Mouse (Mus musculus) forebrain, embryonic 16.5 days (tissue): Measurements from ENCODE around the gene Atg16l2. TPM values are rescaled to one million over a fixed set of nuclear protein-coding genes. Genes with fewer than 3 reads are reported as not detected.

Experiments used
- ATAC-seq: fragments of 200-750 bp; cut with Nextera tagmentation; 2 replicates; pipeline ENCODE4 v1.8.0; 2017; ENCODE audit warnings: mild to moderate bottlenecking, moderate library complexity
- H3K27ac ChIP-seq: fragments of 300-500 bp; sonication (generic); 2 replicates; pipeline ENCODE4 v1.5.1; 2014; ENCODE audit warnings: low read length, control low read depth
- H3K27me3 ChIP-seq: fragments of 300-500 bp; sonication (generic); replicated peaks from 2 replicates; pipeline ENCODE4 v1.6.1; 2014; ENCODE audit warnings: low read length; ENCODE audit not compliant: control insufficient read depth, insufficient read depth
- H3K36me3 ChIP-seq: fragments of 300-500 bp; sonication (generic); 2 replicates; pipeline ENCODE4 v1.6.1; 2014; ENCODE audit not compliant: control insufficient read depth, insufficient read depth
- H3K4me1 ChIP-seq: fragments of 300-500 bp; sonication (generic); replicated peaks from 2 replicates; pipeline ENCODE4 v1.6.1; 2014; ENCODE audit warnings: low read length; ENCODE audit not compliant: control insufficient read depth, insufficient read depth
- H3K4me2 ChIP-seq: fragments of 300-500 bp; sonication (generic); 2 replicates; pipeline ENCODE4 v1.6.1; 2014; ENCODE audit warnings: mild to moderate bottlenecking, low read length, control low read depth
- H3K4me3 ChIP-seq: fragments of 300-500 bp; sonication (generic); replicated peaks from 2 replicates; pipeline ENCODE4 v1.5.1; 2014; ENCODE audit warnings: mild to moderate bottlenecking, low read length, control low read depth
- H3K9ac ChIP-seq: fragments of 300-500 bp; sonication (generic); replicated peaks from 2 replicates; pipeline ENCODE4 v1.6.1; 2014; ENCODE audit warnings: low read depth, low read length, control low read depth
- H3K9me3 ChIP-seq: fragments of 300-500 bp; sonication (generic); 2 replicates; pipeline ENCODE4 v1.6.1; 2016; ENCODE audit warnings: low read length; ENCODE audit not compliant: control insufficient read depth
- WGBS: fragments of 180-500 bp; shearing (Covaris S2); extraction: QIAGEN DNeasy Blood & Tissue Kit; methylation state at CpG from one replicate; pipeline ENCODE4 v1.1.7; 2014; 5-methylcytosine and 5-hydroxymethylcytosine counted together
- polyA plus RNA-seq: library from polyadenylated mRNA; unstranded; fragments of >200 nt; fragmentation: Nextera tagmentation; extraction: Ambion mirVana; gene quantifications from 2 replicates; pipeline ENCODE4 v1.2.1, GENCODE M21; 2015

The Atg16l2 gene
- polyA plus RNA-seq, 1 experiment from 2014 or later, result 28.7 TPM

DNA sequence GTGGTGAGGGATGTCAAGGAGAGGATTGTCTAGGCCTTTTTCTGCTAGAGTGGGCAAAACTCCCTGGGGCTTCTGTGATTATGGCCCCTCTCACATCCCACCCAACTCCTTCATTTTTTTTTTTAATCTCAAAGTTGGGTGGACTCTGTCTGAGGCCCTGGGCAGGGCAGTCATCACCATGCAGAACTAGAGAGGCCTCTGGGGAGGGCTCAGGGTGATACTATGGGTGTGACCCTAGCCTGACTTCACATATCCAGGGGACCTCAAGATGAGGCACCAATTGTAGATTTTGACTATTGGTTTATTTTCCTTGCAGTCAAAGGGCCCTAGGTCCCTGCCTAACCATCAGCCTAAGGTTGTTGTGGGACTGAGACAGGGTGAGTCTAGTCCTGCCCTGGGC, 13.6 kb upstream of the Atg16l2 start:
- Histone ChIP-seq H3K9me3 (no peaks in the 10 kb centered on the region), H3K36me3 (no peaks in the 10 kb centered on the region), H3K4me2 (no peak overlapping the region), H3K4me3 (no peak overlapping the region), H3K4me1 (peaks cover 5% of the 10 kb centered on the region), H3K27me3 (no peaks in the 10 kb centered on the region), H3K9ac (no peak overlapping the region), H3K27ac (no peak overlapping the region)
- ATAC-seq, result no peak

DNA sequence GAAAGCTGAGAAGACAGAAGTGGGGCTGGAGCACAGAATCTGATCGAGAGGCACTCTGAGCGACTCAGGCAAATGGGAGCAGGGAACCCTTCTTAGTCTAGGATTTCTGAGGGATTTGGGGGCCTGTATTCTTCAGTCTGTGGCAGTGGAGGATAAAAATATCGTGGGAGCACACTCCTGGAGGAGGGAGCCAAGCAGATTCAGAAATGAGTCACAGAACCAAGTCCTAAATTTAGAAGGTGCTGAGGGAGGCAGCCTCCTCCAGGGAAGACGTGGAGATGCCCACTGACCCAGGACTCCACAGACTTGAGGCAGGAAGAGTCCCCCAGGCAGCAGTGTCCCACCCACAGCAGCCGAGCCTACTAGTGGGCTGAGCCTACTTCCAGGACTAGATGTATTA, 12.3 kb upstream of the Atg16l2 start:
- no peaks in the 10 kb centered on the region for H3K27me3 ChIP-seq
- no peak overlapping the region for H3K4me2 ChIP-seq
- H3K4me1 ChIP-seq, result no peaks in the 10 kb centered on the region; the same call in 1 of the 2 replicates
- no peak overlapping the region for H3K27ac ChIP-seq
- H3K9me3 ChIP-seq, result no peaks in the 10 kb centered on the region
- H3K4me3 ChIP-seq, result no peak overlapping the region
- WGBS, result 81% methylated on average over 5 of the region's 5 CpGs
- H3K9ac ChIP-seq, result no peak overlapping the region
- no peaks in the 10 kb centered on the region for H3K36me3 ChIP-seq
- no peak for ATAC-seq

DNA sequence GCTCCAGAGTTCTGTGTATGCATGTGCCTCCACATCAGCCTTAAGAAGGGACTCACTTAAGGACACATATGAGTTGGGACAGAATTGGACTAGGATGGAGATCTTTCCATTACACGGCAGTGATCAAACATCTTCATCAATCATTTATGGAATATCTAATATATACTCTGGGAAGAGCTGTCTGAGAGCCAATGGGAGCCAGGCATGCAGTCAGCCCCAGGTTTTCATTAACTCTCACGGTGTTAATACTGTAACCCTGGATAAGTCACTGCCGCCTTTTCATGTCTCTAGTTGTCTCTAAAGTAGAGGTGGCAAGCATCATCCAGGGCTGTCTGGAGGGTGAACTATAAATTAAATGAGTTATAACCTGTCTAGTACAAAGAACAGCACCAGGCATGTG, 11.0 kb upstream of the Atg16l2 start:
- Histone ChIP-seq H3K27me3 (no peaks in the 10 kb centered on the region), H3K36me3 (no peaks in the 10 kb centered on the region), H3K9me3 (no peaks in the 10 kb centered on the region), H3K4me2 (no peak overlapping the region), H3K4me1 (no peaks in the 10 kb centered on the region; the same call in 1 of the 2 replicates), H3K9ac (no peak overlapping the region), H3K27ac (no peak overlapping the region), H3K4me3 (no peak overlapping the region)
- no peak for ATAC-seq
- WGBS, result 89% methylated on average over 3 of the region's 3 CpGs

DNA sequence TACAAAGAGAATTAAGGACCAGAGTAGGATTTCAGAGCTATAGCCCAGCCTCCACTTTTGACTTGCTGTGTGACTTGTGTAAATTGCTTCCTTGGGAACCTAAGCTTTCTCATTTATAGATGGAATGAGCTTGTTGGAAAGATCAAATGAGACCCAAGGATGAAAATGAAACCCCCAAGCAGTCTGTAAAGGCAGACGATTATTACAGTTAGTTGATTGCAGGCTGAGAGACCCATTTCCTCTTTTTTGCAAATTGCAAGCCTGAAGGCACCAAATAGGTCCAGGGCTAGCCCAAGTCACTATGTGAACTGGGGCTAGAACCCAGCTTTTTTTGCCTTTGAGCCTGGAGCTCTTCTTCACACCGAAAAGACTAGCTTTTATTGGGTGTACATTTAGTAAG, 9.0 kb upstream of the Atg16l2 start:
- H3K36me3 ChIP-seq, result no peaks in the 10 kb centered on the region
- H3K9me3 ChIP-seq, result no peaks in the 10 kb centered on the region
- peak overlapping the region; percentile 43 for H3K4me2 ChIP-seq
- H3K9ac ChIP-seq, result peak overlapping the region; percentile 6; the same call in 1 of the 2 replicates
- H3K27me3 ChIP-seq, result no peaks in the 10 kb centered on the region
- no peak overlapping the region; the same call in 1 of the 2 replicates for H3K27ac ChIP-seq
- H3K4me3 ChIP-seq, result peak overlapping the region; percentile 64
- 51% methylated on average over 2 of the region's 2 CpGs for WGBS
- no peak for ATAC-seq
- no peaks in the 10 kb centered on the region; the same call in 1 of the 2 replicates for H3K4me1 ChIP-seq

DNA sequence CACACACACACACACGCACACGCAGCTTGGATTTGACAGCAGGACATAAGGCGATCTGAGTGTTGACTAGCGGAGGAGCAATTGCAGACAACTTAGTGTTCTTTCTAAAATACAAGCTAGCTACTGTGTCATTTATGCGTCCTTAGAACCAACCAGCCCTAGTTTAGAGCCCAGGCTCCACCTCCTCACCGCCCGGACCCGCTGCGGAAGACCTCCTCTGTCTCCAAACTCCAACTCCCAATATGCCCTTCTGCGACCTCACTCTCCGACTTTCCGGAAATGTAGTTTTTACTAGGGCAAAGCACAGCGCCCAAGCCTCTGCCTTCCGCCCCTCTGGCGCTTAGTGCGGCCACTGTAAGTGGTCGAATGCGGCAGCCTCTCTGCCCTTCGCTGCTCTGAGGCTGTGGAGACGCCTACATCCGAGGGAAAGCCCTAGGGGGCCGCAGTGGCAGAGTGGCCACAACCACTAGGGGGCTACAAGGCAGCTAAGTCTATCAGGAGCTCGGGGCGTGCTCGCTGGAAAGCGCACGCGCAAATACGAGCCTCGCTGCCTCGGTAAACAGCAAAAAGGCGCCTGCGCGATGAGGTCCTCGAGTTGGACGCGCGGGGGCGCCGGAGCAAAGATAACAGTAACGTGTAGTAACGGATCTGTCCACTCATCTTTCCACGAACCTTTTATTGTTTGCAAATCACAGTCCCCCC, 8.4 kb upstream of the Atg16l2 start:
- H3K9ac ChIP-seq, result peak overlapping the region; percentile 73
- under 1% methylated on average over 43 of the region's 43 CpGs for WGBS
- no peaks in the 10 kb centered on the region; the same call in 1 of the 2 replicates for H3K4me1 ChIP-seq
- H3K9me3 ChIP-seq, result no peaks in the 10 kb centered on the region
- no peaks in the 10 kb centered on the region for H3K36me3 ChIP-seq
- H3K27ac ChIP-seq, result peak overlapping the region; percentile 87
- peak overlapping the region; percentile 64 for H3K4me3 ChIP-seq
- H3K27me3 ChIP-seq, result no peaks in the 10 kb centered on the region
- peak; percentile 97 for ATAC-seq
- peak overlapping the region; percentile 52 for H3K4me2 ChIP-seq

DNA sequence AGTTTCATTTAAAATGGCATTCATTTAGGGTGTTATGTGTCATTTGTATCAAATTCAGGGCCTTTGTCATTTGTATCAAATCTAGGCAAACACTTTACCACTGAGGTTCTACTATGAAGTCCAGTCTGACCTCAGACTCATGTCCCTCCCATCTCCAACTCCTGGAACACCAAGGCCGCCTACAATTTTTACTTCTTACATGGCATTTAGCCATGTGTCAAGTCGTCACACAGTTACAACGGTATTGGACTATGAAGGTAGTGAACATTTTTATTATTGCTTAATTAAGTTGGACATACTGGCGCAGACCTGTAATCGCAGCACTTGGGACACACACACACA, 7.9 kb upstream of the Atg16l2 start:
- H3K36me3 ChIP-seq, result no peaks in the 10 kb centered on the region
- no peak overlapping the region; the same call in 1 of the 2 replicates for H3K9ac ChIP-seq
- WGBS, result 33% methylated on average over 5 of the region's 5 CpGs
- peak overlapping the region; percentile 64 for H3K4me3 ChIP-seq
- peak overlapping the region; percentile 52 for H3K4me2 ChIP-seq
- no peak for ATAC-seq
- H3K27me3 ChIP-seq, result no peaks in the 10 kb centered on the region
- H3K9me3 ChIP-seq, result no peaks in the 10 kb centered on the region
- no peaks in the 10 kb centered on the region; the same call in 1 of the 2 replicates for H3K4me1 ChIP-seq
- no peak overlapping the region; the same call in 1 of the 2 replicates for H3K27ac ChIP-seq

DNA sequence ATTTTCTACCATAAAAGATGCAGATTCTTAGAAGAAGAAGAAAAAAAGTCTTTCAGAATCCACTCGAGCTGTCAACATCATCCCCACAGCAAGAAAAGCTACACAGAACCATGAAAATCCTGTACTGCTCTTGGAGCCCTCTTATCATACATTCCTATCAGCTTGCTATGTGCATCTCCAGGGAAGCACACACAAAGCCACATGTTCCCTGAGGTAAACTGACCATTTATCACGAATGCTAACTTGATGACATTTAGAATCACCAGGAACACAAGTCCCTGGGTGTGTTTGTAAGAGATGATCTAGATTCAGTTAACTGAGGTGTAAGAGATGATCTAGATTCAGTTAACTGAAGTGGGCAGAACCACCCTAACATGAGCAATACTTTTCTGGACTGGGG, 4.8 kb upstream of the Atg16l2 start:
- Histone ChIP-seq H3K27ac (no peak overlapping the region), H3K36me3 (no peaks in the 10 kb centered on the region), H3K9ac (no peak overlapping the region), H3K27me3 (no peaks in the 10 kb centered on the region), H3K4me2 (no peak overlapping the region), H3K4me1 (peaks cover 3% of the 10 kb centered on the region; the same call in 1 of the 2 replicates), H3K9me3 (no peaks in the 10 kb centered on the region), H3K4me3 (no peak overlapping the region)
- 50% methylated on average over 2 of the region's 2 CpGs for WGBS
- no peak for ATAC-seq

DNA sequence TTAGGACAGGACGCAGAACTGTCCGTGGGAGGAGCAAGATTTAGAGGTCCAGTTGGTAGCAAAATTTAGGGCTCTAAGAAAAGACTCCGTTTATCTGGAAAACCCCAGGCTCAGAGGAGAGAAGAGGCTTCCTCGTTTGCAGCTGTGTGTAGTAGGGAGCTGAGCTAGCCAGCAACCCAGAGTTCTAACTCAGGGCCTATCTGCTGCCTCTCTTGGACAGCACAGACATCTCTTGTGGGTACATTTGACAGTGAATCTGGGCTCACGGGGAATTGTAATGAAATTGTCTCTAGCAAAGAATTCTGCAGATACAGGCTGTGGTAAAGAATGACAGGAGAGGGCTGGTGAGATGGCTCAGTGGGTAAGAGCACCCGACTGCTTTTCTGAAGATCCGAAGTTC, 640 bp upstream of the Atg16l2 start:
- Histone ChIP-seq H3K36me3 (no peaks in the 10 kb centered on the region), H3K9ac (no peak overlapping the region), H3K4me1 (peaks cover 9% of the 10 kb centered on the region), H3K4me2 (peak overlapping the region; percentile 67), H3K9me3 (no peaks in the 10 kb centered on the region), H3K27me3 (0 out of 2 replicates have a peak, but pooled peaks cover 2% of the 10 kb centered on the region), H3K27ac (no peak overlapping the region), H3K4me3 (peak overlapping the region; percentile 74)
- ATAC-seq, result no peak
- WGBS, result 21% methylated on average over 7 of the region's 7 CpGs

DNA sequence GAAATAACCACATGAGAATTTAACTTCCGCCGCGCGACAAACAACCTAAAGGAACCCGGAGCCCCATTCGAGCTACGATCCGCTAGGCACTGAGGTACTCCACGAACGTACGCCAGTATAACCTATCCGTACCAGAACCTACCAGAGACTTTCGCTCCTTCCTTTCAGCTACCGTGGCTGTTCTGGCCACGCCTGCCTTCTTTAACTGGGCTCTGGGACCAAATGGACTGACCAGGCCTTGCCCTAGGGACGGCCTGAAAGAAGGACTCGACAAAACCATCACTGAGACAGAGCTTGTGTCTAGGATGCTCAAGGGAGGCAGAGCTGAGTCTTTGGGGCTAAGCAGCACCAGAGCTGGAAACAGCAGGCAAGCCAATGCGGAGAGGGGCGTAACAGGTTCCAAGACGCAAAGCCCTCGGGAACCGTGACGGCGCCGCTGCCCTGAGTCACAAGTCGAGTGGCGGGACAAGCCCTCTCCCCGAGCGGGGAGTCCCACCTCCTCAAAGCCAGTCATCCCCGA, 630 bp downstream of the Atg16l2 start:
- Histone ChIP-seq H3K9ac (peak overlapping the region; percentile 61), H3K27me3 (0 out of 2 replicates have a peak, but pooled peaks cover 2% of the 10 kb centered on the region), H3K4me2 (peak overlapping the region; percentile 67), H3K36me3 (no peaks in the 10 kb centered on the region), H3K4me3 (peak overlapping the region; percentile 74), H3K9me3 (no peaks in the 10 kb centered on the region), H3K27ac (no peak overlapping the region), H3K4me1 (peaks cover 16% of the 10 kb centered on the region)
- peak; percentile 49 for ATAC-seq
- WGBS, result 1% methylated on average over 30 of the region's 30 CpGs
